Mouse (Mus musculus): Measurements from ENCODE around the gene Xkr8.
"Not testable (repeated sequence)": the region's sequence is repeated elsewhere in the genome, so short reads cannot be mapped to it uniquely, and the experiment has no call there.

Gene Xkr8

DNA sequence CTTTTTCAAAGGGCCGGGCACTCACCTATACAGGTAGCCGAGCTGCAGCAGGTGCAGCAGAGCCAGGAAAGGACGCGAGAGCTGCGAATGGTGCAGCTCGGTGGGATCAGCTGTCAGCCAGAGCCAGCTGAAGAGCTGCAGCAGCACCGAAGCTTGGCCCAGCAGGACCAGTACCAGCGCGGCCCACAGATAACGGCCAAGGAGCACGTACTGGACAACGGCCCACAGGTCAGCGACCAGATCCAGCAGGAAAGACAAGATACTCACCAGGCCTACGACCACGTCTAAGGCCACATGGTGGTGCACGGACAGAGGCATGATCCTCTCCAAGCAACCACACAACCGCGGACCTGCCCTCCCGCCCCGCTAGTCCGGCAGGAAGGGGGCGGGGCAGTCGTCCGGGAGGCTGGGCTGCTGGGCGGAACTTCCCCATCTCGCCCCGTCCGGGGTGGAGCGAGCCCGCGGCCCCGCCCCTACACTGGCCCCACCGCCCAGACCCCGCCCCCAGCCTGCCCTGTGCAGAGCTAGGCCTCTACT, at the start of gene Xkr8:
TSS of gene Xkr8 (minus strand) at position 399 of the 537 bp plus-strand sequence.
- peak; percentile 95 for DNase-seq (ENCODE audit: inconsistent ontology term)

- DNase-seq (ENCODE audit: inconsistent ontology term), result no peak
Observed at GRCm38 (mm10) chr4:132780288-132780687, 47.9 kb upstream of the Xkr8 start.

GRCm38 (mm10) chr4:132778562-132779201, 46.3 kb upstream of the Xkr8 start:
- DNase-seq (ENCODE audit: inconsistent ontology term), result no peak

DNA sequence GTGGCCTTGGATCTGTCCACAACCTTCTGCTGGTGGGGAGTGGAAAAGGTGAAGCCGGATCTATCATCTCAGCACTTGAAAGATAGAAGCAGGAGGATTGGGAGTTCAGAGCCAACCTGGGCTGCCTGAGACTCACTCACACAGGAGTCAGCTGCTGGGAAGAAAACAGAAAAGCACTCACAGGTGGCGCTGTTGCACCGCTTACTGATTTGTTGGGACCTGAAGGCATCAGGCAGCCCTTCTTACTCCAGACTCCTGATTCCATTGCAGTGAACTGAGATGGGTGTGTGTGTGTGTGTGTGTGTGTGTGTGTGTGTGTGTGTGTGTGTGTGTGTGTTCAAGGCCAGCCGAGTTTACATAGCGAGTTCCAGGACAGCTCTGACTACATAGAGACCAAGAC, 44.4 kb upstream of the Xkr8 start:
- peak; percentile 11 for DNase-seq (ENCODE audit: inconsistent ontology term)

DNA sequence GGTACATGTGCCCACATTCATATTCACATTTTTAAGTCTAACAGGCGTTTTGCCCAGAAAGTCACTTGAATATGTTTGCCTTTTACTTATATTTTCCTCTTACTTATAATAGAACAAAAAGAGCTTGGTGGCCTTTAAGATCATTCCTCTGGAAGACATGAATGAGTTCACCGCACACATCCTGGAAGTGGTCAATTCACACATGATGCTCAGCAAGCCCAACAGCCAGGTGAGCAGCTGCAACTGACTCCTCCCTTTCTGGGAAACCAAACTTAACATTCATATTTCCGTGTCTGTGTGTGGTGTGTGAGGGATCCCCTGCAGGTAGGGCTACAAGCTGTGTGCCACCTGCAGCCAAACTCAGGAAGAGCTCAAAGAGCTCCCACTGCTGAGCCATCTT, 42.6 kb upstream of the Xkr8 start:
- no peak for DNase-seq (ENCODE audit: inconsistent ontology term)

- no peak for DNase-seq (ENCODE audit: inconsistent ontology term)
Observed at GRCm38 (mm10) chr4:132771776-132772175, 39.4 kb upstream of the Xkr8 start.

- peak; percentile 99 for DNase-seq (ENCODE audit: inconsistent ontology term)
Observed at GRCm38 (mm10) chr4:132767914-132768876, 35.8 kb upstream of the Xkr8 start, which contains the start of gene Rpa2. Gene Rpa2 (plus strand): TSS chr4:132768332.

GRCm38 (mm10) chr4:132763125-132763524, 30.8 kb upstream of the Xkr8 start:
- not testable (repeated sequence) for DNase-seq (ENCODE audit: inconsistent ontology term)

DNA sequence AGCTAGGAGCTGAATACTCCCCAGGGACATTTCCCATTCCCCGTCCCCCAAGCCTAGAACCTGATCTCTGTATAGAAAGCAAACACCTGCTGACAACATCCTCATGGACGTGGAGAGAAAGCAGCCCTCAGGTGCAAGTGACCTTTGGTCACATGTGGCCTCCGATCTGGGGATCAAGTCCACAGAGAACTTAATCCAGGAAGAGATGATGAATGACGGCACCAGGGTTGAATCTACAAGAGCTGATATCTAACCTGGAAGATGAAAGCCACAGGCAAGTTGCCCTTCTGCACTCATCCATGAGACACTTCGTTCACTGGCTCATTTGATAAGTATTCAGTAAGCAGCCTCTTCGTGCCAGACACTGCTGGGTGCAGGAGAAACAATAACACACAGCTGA, 30.3 kb upstream of the Xkr8 start:
- DNase-seq (ENCODE audit: inconsistent ontology term), result no peak

DNA sequence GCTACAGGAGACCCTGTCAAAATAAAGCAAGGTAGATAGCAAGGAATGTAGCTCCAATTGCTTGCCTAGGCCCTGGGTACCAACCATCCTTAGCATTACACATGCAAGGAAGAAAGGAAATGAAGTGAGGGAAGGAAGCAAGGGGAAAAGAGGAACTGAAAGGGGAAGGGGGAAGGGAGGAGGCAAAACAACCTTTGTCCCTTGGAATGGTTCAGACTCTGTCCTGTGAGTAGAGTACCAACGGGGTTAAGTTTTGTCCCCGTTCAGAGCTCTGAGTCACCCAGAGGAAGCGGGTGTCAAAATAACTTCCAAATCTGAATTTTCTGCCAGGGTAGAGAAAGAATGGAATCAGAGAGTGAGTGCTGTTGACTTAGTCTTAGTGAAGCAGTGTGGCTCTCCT, 27.9 kb upstream of the Xkr8 start:
- DNase-seq (ENCODE audit: inconsistent ontology term), result no peak

DNA sequence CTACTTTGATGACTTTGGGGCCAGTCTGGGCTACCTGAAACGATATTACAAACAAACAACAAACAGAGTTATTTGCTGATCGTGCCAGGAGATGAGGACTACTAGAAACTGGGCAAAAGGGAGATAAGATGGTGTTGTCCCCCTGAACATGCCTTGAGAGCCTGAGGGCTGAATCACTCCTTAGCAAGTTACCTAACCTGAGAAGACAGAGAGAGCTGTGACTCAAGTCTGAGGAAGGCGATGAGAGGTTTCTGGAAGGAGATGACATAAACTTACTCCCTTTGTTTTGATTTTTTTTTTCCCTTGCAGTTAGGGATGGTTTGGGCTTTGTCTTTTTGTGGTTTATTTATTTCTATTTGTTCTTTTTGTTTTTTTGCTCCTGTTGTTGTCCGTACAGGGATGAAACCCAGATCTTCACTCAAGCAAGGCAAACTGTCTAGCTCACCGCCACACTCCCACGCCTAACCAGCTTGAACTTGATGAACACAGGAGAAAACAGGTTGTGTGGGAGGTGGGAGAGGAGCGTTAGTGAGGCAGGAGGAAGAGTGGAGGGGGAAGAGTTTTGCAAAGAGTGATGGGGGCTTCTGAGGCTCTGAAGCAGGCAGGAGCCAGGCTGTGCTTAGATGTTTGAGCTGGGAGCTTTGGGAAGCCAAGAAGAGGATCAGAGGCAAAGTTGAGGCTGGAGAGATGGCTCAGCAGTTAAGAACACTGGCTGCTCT, 25.4 kb upstream of the Xkr8 start:
- peak; percentile 21 for DNase-seq (ENCODE audit: inconsistent ontology term)

GRCm38 (mm10) chr4:132756974-132757373, 24.6 kb upstream of the Xkr8 start, which contains the start of gene Smpdl3b:
Gene Smpdl3b (minus strand): TSS chr4:132757252.
- DNase-seq (ENCODE audit: inconsistent ontology term), result peak; percentile 79

DNA sequence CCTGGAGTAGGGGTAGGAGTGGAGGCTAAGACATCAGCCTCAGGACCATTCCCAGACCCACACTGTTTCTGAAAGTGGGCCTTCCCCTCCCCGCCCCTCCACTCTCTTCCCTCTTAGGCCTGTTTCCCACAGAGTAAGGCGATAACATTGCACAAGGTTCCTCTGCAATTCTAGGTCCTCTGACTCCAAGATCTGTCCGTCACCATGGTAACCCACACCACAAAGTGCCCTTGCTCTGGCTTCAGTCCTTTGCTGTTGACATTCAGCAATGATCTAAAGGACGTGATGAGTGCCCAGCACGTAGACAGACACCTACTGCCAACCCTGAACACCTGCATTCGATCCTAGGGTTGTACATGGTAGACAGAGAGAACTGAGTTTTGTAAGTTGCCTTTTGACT, 20.6 kb upstream of the Xkr8 start:
- no peak for DNase-seq (ENCODE audit: inconsistent ontology term)

GRCm38 (mm10) chr4:132749258-132749982, 17.1 kb upstream of the Xkr8 start:
- DNase-seq (ENCODE audit: inconsistent ontology term), result no peak

DNA sequence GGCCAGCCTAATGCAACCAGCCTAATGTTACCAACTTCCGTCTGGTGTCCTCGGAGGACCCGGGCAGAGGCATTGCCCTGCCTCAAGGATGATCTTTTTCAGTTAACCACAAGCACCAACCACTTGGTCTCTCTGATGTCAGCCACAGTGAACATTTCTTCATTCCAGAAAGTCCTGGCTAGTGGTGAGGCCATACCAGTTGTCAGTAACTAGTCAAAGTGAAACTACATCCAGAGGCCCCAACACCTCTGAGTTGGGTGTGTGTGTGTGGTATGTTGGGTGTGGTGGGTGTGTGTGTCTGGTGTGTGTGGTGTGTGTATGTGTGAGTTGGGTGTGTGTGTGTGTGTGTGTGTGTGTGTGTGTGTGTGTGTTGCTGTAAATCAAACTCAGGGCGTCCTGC, 16.4 kb upstream of the Xkr8 start:
- peak; percentile 12 for DNase-seq (ENCODE audit: inconsistent ontology term)

GRCm38 (mm10) chr4:132747664-132748259, 15.4 kb upstream of the Xkr8 start:
- DNase-seq (ENCODE audit: inconsistent ontology term), result no peak

DNA sequence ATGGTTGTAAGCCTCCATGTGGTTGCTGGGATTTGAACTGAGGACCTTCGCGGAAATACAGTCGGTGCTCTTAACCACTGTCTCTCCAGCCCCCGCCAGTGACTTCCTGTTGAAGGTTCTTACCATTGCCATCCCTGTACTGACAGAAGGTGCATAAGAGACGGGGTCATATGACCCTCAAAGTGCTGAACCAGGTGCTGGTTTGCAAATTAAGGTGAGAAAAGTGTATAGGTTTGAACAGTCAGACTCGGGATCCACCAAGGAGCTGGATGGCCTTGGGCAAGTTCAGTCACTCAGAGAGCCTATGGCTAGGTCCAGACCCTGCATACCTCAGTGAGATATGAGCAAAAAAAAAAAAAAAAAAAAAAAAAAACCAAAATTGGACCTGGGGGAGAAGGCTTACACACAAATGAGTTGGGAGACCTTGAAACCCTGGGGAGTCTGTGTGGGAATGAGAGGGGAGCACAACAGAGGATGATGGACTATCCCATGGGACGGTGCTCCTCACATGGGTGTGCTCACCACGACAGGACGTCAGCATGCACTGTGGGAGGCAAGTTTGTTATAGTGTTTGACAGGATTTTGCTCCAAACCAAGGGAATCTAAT, 14.7 kb upstream of the Xkr8 start:
- no peak for DNase-seq (ENCODE audit: inconsistent ontology term)

DNA sequence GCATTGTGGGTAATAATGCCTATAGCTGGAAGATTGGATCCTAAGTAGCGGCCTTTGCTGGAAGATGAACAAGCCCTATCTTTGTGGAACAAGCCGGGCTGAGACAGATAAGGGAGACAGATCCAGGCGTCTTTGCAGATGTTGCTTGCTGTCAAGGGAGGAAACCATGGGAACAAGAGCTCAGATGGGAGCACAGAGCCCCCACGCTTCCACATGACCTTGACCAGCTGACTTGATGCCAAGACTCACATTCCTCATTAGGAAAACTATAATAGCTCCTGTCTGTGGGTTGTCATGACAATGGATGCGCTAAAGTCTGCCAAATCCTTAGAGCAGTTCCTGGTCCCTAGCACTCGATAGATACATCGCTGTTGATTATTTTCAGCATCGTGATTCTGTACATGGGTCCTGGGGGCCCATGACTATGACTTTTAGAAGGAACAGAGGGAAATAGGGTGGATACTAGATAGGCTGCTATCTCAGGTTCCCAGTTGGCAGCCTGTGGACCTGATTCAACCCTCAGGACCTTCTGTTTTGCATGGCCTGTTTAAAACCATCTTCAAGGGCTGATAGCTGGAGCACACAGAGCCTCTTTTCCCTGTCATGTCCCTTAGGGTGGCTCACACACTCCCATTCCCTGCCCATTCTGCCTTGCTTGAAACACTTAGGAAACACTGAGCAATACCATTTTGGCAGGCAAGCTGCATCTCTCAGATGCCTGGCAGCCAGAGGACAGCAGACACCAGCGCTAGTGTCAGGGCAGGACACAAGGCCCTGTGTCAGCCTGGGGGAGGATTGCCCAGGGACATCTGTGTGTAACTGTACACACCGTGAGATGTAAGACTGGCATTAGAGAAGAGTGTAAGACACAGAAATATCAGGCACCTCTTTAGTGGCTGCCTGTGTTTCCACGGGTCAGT, 11.9 kb upstream of the Xkr8 start:
- peak; percentile 84 for DNase-seq (ENCODE audit: inconsistent ontology term)

DNA sequence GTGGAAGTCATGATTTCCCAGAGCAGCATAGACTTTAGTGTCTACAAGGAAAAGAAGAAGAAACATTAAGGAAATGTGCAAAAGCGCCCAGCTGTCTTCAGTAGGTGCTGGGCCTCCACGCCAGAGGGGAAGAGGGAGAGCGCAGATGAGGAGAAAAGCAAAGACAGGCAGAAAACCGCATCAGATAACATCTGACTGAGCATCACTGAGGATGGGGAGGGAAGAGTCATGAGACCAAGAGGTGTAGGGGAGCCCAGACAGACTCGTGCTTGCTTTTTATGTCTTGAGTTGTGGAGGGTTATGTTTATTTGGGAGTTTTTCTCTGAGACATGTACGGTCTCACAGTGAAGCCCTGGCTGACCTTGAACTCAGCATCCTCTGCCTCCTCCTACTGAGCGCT, 9.1 kb upstream of the Xkr8 start:
- DNase-seq (ENCODE audit: inconsistent ontology term), result no peak

All from Muller cell, postnatal 12 days (primary cell).